Mouse (Mus musculus) layer of hippocampus, adult 11-12 months (tissue): Measurements from ENCODE around the gene Npnt.

Experiments
- DNase-seq: peaks from one replicate; pipeline ENCODE4 v3.0.0; 2022; ENCODE audit warnings: low spot score

The Npnt gene

DNA sequence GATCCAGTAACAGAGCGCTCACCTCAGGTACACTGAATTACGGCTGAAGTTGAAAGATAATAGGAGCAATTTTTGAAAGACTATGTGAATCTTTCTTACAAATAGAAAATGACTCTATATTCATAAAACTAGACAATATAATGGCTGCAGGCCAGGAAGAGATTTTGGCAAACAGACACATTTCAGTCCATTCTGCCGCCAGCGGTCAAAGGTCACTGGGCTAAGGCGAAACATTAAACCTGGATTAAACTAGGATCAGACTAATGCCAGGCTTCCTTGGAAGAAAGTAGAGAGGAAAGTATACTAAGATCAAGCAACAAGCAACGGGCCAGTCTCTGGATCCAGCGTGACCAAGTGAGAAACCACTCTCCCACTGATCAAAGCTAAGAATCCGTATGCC lies 11.1 kb downstream of the Npnt start:
- DNase-seq: no peak

- no peak for DNase-seq
These were observed 15.4 kb downstream of the Npnt start for GRCm38 (mm10) chr3:132934649-132935048.

- DNase-seq: no peak
These were observed 18.6 kb downstream of the Npnt start for GRCm38 (mm10) chr3:132931526-132931925.

DNA sequence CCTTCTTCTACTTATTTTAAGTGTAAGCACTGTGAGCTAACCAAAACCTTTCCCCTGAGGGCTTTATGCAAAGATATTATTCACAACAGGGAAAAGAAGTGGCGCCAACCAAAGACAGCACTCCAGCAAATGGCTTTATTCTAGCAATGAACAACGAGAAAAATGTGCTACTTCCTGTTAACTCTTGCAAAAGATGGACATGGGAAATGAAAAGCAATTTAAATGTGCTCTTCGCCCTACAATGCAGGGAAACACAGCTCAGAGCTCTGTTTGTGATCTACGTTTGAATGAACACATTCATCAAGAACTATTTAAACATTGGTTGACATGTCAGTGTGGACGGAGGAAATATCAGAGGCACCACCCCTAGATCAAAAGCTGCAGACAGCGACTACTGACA lies 20.2 kb downstream of the Npnt start:
- no peak for DNase-seq

GRCm38 (mm10) chr3:132928186-132928585 lies 21.9 kb downstream of the Npnt start:
- DNase-seq: no peak

- DNase-seq: no peak
These were observed 30.3 kb downstream of the Npnt start for GRCm38 (mm10) chr3:132919798-132920197.

GRCm38 (mm10) chr3:132919240-132919639 lies 30.9 kb downstream of the Npnt start:
- no peak for DNase-seq

DNA sequence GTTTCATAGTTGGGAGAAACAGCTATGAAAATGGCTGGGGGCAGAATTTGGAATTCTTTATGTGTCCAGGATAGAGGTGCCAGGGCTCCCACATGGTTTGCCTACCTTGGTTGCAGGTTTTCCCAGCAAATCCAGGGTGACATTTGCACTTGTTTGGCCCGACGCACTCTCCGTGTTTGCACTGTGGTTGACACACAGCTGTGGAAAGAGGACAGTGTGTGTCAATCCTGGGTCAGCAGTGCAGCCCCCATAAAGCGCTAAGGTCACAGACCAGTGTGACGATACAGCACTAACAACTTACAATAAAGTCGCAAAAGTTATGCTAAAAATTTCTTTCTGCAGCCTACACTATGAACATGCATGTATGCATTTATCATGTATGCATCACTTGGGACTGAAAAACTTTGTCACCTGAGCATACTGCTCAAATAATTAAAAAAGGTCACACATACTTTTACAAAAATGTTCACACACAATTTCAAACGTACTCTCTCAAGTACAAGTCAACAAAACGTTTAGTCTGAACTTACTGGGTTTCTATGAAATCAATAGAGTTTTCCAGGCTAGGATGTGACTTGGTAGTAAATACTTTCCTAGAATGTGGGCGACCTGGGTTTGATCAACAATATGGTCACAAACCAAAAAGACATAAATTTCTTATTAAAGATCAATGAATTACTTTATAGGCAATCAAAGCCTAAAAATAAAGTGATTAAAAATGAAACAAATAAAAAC lies 32.6 kb downstream of the Npnt start:
- DNase-seq: no peak

GRCm38 (mm10) chr3:132915661-132916060 lies 34.4 kb downstream of the Npnt start:
- no peak for DNase-seq

DNA sequence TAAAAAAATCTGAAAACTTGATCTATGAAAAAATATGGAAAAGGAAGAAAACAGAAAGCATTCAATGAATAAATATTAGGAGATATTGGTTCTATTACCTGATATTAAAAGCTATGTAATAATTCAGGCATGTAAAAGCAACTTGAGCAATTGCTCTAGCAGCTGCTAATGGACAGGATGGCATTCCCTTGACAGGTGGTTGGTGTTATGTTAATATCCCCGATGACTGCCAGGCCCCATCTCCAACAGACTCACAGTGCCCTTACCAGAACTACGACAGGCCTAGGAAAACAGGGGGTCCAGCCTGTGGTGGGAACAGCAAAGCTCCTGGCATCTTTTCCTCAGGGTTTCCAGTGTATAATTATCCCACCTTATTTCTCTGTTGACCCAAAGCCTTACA lies 37.7 kb downstream of the Npnt start:
- no peak for DNase-seq

GRCm38 (mm10) chr3:132911716-132912115 lies 38.4 kb downstream of the Npnt start:
- no peak for DNase-seq

- DNase-seq: no peak
These were observed 39.4 kb downstream of the Npnt start for GRCm38 (mm10) chr3:132910727-132911126.

GRCm38 (mm10) chr3:132909736-132910135 lies 40.4 kb downstream of the Npnt start:
- no peak for DNase-seq

GRCm38 (mm10) chr3:132907506-132908203 lies 42.4 kb downstream of the Npnt start:
- DNase-seq: no peak

GRCm38 (mm10) chr3:132905224-132905930 lies 44.7 kb downstream of the Npnt start:
- no peak for DNase-seq

- no peak for DNase-seq
These were observed 46.7 kb downstream of the Npnt start for GRCm38 (mm10) chr3:132903386-132903785.

- DNase-seq: no peak
These were observed 47.2 kb downstream of the Npnt start for GRCm38 (mm10) chr3:132902921-132903320.

DNA sequence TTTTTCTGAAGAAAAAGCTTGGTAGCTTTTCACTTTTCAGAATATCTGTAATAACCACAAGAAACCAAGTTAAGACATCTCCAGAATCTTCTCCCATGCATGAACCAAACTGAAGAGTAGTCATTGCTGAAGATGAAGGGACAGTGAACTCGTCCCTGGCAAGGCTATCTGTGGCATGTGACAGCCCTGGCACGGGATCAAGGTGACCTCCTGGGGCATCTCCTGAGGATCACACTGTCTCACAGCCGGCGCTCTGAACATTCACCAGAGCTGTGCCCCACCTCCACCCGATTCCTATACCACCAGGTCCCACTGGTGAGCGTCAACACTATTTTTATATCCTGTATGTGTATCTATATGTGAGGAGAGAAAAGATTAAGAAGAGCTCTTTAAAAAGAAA lies 47.9 kb downstream of the Npnt start:
- no peak for DNase-seq

DNA sequence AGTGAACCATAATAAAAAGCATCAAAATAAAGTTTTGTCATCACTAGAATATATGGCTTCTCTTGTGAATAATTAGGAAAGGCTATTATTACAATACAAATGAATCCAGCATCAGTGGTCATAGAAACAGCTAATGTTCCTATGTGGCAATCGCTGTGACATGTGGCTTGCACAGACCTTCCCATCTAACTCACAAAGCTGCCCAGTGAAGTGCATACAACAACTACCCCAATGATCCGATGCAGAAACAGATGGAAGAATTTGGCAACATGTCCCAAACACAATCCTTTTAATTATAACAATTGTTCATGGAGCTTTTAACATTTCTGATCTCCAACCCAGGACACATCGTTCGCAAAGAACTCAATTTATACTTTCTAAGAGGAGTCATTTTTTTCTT lies 52.2 kb downstream of the Npnt start:
- no peak for DNase-seq

GRCm38 (mm10) chr3:132897390-132897789 lies 52.7 kb downstream of the Npnt start:
- DNase-seq: no peak

DNA sequence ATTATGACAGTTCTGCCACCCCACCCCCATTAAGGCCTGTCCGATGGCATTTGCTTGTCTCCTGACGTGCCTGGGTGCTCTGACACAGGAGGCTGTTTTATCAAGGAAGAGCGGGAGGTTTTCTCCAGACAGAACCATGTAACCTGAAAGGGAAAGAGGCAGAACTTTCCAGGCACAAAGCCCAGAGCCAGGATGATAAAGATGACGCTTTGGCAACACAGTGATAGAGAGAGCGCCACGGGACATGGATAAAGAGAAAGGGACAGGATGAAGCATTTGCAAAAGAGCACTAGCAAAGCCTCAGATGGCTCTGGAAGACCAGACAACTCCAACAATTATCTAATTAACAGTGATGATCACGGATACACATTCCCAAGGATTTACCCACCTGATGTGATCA lies 56.0 kb downstream of the Npnt start:
- no peak for DNase-seq

DNA sequence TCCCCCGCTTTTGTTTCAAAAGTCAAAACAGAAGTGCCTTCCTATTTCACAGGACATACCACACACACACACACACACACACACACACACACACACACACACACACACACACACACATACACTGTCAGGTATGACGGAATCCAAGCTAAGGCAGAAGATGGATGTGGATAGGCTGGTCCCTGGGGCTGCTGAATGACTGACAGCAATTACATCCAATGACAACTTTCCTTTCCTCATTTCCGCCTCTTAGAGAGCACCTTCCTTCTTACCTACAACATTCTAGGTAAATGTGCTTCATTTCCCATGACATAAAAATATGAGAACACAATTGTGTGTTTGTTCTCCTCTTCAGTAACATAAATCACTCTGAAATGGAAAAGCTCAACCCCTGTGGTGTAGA lies 56.4 kb downstream of the Npnt start:
- DNase-seq: no peak

- DNase-seq: no peak
These were observed 57.0 kb downstream of the Npnt start for GRCm38 (mm10) chr3:132893044-132893443.
